Mouse (Mus musculus): Measurements from ENCODE around the gene Prdm16.
A peak's percentile ranks its signal among the peaks of the same experiment; 100 is the strongest.

The Prdm16 gene

DNA sequence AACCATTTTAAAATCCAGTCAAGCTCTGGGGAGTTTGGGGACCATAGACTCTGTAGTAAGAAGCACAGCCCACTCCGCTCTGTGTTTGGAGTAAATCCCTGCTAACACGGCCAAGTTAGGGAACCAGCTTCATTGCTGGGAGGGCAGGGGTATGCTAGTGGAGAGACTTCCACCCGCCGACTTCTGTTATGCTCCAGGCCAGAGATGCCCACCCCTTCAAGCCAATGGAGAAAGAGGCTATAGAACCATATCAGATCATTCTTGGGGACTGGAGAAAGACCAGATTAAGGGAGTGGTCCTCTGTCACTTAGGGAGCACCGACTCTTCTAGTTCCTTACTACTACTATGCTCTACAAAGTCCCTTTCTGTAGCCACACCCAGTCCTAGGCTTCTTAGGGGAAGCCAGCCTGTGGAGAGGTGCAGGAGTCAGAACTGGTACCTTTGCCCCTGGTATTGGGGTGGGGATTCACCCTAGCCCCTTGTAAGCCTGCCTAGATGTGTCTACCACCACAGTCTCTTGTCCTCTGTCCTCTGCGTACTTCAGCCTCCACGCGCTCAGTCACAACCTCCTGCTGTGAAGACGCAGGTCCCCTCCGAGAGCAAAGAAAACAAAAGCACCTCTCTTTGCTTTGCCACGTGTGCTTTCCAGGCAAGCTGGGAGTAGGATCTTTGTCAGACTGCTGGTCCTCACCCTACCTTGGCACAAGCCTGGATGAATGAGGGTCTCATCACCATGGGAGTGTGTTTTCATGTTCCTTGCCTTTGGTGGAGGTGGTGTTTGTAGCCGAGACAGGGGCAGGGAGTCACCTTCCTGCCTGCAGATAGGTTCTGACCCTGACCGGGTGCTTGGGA lies 3.1 kb upstream of the Prdm16 start:
- DNase-seq (ENCODE audit: low read depth, low spot score): peak; percentile 52

- no peak for DNase-seq (ENCODE audit: low read depth, low spot score)
Measured at GRCm38 (mm10) chr4:154639126-154639525, 2.5 kb upstream of the Prdm16 start.

GRCm38 (mm10) chr4:154638320-154638886 lies 1.7 kb upstream of the Prdm16 start:
- no peak for DNase-seq (ENCODE audit: low read depth, low spot score)

DNA sequence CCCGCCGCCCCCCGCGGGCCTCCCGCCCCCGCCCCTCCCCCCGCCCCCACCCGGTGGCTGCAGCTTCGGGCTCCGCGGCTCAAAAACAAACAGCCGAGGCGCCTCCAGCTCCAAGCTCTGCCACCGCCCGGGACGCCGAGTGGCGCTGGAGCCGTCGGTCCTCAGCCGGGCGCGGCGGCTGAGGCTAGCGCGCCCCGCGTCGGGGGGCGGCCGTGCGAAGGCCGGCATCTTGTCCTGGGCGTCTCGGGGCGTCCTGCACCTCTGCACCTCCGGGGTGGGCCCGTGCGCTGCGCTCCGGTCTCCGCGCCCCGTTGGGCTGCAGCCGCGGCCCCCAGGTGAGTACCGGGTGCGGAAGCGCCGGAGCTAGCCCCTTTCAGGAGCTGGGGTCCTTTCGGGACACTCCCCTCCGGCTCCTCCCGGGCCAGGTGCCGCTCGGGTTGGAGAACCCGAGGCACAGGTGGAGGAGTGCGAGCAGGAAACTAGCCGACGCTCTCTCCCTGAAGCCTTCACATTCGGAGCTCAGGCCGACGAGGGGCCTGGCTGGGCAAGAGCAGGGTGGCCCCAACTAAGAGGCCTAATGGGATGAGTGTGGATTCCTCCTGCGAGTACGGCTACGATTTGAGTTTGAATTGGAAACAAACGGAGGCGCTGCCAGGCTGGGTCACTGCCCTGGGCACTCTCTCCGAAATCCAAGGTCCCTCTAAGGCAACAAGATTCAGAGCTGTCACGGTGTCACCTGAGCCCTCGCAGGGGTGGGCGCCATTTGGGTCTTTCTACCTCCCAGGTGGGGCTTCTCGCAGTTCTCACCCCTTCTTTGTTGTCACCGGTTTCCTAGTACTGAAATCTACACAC lies 1.0 kb upstream of the Prdm16 start:
- DNase-seq (ENCODE audit: low read depth, low spot score): peak; percentile 56

GRCm38 (mm10) chr4:154636053-154636433 lies 630 bp downstream of the Prdm16 start:
- peak; percentile 61 for DNase-seq (ENCODE audit: low read depth, low spot score)

- peak; percentile 15 for DNase-seq (ENCODE audit: low read depth, low spot score)
Measured at GRCm38 (mm10) chr4:154635241-154636052, 1.2 kb downstream of the Prdm16 start.

DNA sequence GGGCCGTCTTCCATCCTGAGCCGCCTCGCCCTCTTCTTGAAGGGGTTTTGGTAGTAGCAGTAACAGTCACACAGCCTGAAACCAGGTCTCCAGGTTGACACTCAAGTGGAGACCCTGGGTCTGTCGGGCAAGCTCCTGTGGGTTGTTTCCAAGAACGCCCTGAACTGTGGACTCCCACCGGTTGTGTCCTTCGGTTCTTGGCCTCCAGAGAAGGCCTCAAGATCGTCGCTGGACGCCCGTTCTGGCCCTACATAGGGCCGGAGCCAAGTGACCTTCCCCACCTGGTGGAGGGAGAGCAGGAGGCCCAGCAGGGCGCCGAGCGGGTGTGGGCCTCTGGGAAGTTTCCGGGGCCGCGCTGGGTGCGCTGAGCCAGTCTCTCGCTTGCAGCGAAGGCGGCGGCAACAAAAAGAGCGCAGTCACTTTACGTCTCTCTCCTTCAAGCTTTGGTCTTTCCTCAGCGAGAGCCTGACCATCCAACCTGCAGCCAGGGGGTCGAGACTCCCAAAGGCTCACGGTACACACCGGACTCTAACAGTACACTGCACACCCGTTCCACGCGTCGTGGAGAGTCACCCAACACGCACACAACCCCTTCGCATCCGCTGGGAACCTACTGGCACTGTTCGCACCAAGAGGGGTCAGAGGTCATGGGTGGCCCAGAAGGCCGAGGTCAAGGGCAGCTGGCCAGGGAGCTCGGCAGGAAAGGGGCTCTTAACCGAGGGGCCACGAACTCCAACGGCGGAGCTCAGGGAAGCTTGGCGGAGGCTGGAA lies 2.0 kb downstream of the Prdm16 start:
- peak; percentile 25 for DNase-seq (ENCODE audit: low read depth, low spot score)

DNA sequence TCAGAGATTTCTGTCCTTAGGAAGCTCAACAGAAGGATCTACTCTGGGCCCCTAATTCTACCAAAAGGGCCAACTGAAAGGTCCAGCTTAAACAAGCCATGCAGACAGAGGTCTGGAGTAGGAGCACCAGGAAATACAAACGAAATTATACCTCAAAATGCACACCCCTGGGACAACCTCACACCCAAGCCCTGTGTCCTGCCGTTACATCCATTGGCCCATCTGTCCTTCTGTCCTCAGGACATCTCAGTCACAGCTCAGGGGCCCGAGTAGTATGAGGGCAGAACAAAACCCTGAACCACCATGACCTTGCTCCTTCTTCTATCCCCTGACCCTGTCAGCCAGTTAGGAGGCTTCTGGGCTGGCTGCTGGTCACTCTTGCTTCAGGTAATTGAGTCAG lies 2.7 kb downstream of the Prdm16 start:
- DNase-seq (ENCODE audit: low read depth, low spot score): no peak

DNA sequence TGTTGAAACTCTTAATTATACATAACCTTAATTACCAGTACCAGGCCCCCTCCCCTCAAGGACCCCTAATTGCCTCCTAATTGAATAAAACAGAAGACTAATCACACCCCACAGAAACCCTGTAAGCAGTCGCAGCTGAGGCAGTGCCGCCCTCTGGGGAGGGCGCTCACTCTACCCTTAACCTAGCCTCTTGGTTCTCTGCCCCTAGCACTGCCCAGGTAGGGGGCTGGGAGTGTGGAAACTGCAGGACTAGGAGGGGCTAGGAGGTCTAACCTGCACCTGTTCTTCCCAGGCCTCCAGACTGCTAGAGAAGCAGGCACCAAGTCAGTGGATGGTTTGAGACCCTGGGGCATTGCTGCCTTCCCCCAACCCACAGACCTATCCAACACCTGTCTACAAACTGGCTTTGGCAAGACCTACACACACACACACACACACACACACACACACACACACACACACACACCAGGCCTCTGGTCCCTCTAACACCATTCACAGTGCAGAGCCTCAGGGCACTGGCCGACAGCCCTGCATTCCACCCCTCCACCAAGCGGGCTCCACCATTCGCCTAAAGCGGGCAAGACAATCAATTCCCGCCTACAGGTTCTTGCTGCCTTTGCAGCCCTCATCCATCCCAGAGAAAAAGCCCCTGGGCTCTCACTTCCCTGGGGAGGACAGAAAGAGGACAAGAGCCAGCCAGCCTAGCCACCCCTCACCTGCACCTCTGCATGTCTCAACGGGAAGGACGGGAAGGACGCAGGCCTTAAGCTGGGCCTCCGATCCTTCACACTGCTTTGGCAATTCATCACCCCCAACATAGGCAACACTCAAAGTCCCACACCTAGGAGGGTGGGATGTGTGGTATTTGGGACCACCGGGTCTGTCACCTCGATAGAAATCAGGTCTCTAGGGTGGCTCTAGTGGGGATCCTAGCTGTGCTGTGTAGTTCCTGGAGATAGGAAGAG lies 3.6 kb downstream of the Prdm16 start:
- no peak for DNase-seq (ENCODE audit: low read depth, low spot score)

DNA sequence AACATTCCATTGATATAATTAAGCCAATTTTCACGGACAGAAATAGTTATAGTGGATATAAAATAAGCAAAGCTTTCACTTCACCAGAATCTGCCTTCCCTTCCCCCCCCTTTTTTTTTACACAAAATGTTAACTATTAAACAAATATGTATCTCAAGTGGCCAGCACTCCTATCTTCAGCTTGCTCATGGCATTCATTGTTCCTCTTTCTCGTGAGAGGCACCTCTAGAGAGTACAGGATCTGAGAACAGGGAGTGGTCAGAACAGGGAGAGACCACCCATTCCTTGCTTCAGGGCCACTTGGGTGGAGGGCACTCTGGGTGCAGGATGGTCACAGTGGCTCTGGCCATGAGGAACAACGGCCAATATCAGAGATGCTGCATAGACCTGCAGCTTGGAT lies 5.9 kb downstream of the Prdm16 start:
- no peak for DNase-seq (ENCODE audit: low read depth, low spot score)

GRCm38 (mm10) chr4:154627419-154628142 lies 9.1 kb downstream of the Prdm16 start:
- DNase-seq (ENCODE audit: low read depth, low spot score): no peak

GRCm38 (mm10) chr4:154626282-154626681 lies 10.4 kb downstream of the Prdm16 start:
- no peak for DNase-seq (ENCODE audit: low read depth, low spot score)

DNA sequence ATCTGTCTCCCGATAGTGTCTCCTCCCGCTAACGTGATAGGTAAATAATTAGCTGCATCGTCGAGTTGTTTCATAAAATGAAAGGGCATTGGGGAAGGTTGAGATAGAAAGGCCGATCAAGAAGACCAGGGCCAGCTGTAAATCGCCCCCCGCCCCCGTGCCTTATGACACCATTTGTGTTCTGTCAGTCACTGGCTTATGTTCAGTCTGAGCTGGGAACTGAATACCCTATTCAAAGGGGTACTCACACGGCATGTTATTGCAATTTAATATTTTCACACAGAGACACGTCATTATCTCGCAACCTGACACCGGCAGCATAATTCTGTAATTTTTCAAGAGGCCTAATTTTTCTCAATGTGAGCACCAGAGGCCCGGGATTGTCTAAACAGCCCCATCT lies 11.0 kb downstream of the Prdm16 start:
- DNase-seq (ENCODE audit: low read depth, low spot score): no peak

GRCm38 (mm10) chr4:154623241-154623640 lies 13.4 kb downstream of the Prdm16 start:
- DNase-seq (ENCODE audit: low read depth, low spot score): no peak

- no peak for DNase-seq (ENCODE audit: low read depth, low spot score)
Measured at GRCm38 (mm10) chr4:154622521-154622920, 14.2 kb downstream of the Prdm16 start.

GRCm38 (mm10) chr4:154611167-154611566 lies 25.5 kb downstream of the Prdm16 start:
- DNase-seq (ENCODE audit: low read depth, low spot score): no peak

- DNase-seq (ENCODE audit: low read depth, low spot score): peak; percentile 36
Measured at GRCm38 (mm10) chr4:154607724-154608123, 28.9 kb downstream of the Prdm16 start.

- no peak for DNase-seq (ENCODE audit: low read depth, low spot score)
Measured at GRCm38 (mm10) chr4:154604442-154604830, 32.2 kb downstream of the Prdm16 start.
